Mouse (Mus musculus): ENCODE measurements around the gene Sh3rf3. TPM values are rescaled to one million over a fixed set of nuclear protein-coding genes. Genes with fewer than 3 reads are reported as not detected.
A peak's percentile ranks its signal among the peaks of the same experiment; 100 is the strongest.

Sh3rf3 gene
- 10 to 100 TPM; 38.6 to 41.5 TPM for total RNA-seq (2021)

- DNase-seq, result peak; percentile 47 to 50
Observed at GRCm38 (mm10) chr10:58813081-58813800, at the start of gene Sh3rf3. Gene Sh3rf3 (plus strand): TSS chr10:58813359.

DNA sequence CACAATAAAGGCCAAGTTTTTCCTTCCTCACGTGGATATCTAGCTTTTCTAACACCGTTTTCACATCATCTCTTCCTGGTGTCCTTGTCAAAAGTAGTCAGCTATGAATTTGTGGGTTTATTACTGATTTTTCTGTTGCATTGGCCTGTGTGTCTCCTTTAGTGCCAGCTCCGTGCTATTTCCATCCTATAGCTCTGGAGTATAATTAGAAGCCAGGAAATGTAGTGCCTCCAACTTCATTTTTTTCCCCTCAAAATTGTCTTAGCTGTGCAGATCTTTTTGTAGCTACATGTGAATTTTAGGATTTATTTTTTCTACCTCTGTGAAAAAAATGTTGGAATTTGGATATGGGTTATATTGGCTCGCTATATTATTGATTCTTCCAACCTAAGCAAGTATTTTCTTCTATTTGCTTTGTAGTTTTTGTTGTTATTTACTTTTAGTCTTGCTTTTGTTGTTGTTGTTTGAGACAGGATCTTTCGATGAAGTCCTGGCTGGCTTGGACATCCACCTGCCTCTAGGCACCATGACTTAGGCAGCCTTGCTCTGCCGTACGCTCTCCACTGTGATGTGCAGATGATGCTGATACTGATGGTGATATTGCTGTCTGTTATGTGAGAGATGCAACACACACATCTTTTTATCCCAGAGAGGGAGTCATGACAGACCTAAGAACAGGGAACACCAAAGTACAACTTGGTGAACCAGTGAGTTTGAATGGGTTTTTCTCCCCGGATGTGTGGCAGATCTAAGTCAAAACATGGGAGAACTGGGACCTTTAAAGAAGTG lies 24.5 kb upstream of the Sh3rf3 start:
- DNase-seq, result no peak

GRCm38 (mm10) chr10:58797555-58797954 lies 15.6 kb upstream of the Sh3rf3 start:
- no peak for DNase-seq

GRCm38 (mm10) chr10:58798156-58798555 lies 15.0 kb upstream of the Sh3rf3 start:
- no peak for DNase-seq

GRCm38 (mm10) chr10:58800996-58801433 lies 12.1 kb upstream of the Sh3rf3 start:
- DNase-seq, result peak in 1 of 2 experiments; percentile 11

DNA sequence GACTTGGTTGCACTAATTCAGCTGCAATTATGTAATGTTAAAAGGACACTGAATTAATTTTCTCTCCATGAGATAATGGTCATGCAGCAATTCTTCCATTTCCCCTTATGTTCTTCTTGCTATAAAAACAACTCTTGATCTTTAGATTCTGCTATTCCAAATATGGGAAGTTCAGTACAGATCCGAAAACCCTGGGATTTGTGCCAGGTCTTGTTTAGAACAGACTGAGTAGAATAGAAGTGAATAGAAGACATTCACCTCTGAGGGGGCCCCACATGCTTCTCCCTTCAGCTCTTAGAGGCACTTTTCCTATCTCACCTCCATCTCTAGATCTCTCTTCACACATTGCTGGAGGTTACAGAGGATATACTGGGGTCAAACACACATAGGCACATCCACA lies 10.8 kb upstream of the Sh3rf3 start:
- DNase-seq, result no peak

GRCm38 (mm10) chr10:58807956-58808355 lies 5.2 kb upstream of the Sh3rf3 start:
- DNase-seq, result no peak

DNA sequence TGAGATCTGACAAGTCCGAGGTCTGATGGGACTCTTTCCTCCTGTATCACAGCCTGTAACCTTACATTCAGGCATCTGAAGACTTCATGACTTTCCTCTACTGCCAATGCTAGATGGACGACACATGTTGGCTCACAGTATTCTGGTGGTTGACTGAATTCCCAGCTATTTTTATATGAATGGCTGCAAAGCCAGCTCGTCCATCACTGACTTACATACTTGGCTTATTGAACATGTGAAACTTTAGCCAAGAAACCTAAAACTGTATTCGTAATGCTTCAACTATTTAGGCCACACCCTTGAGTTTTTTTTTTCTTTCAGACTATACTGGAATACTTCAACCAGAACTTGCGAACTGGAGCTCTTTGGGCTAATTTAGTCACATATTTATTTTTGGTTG lies 3.0 kb upstream of the Sh3rf3 start:
- DNase-seq, result no peak

GRCm38 (mm10) chr10:58812210-58813080 lies 714 bp upstream of the Sh3rf3 start:
- DNase-seq, result peak; percentile 87 to 89

DNA sequence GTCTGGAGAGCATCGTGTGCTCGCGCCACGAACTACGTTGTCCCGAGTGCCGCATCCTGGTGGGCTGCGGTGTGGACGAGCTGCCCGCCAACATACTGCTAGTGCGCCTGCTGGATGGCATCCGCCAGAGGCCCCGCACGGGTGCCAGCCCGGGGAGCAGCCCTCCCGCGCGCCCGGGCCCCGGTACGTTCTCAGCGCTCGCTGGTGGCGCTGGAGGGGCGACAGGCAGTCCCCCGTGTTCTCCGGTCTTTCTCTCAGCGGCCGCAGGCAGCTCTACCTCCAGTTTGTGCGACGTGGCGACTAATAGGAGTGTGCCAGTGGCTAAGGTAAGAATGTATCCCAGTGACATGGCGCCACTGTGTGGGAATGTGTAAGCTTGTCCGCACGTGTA lies 637 bp downstream of the Sh3rf3 start:
- peak in 1 of 2 experiments; percentile 45 for DNase-seq

GRCm38 (mm10) chr10:58814486-58814885 lies 1.3 kb downstream of the Sh3rf3 start:
- no peak for DNase-seq

- no peak for DNase-seq
Observed at GRCm38 (mm10) chr10:58824016-58824568, 10.9 kb downstream of the Sh3rf3 start.

DNA sequence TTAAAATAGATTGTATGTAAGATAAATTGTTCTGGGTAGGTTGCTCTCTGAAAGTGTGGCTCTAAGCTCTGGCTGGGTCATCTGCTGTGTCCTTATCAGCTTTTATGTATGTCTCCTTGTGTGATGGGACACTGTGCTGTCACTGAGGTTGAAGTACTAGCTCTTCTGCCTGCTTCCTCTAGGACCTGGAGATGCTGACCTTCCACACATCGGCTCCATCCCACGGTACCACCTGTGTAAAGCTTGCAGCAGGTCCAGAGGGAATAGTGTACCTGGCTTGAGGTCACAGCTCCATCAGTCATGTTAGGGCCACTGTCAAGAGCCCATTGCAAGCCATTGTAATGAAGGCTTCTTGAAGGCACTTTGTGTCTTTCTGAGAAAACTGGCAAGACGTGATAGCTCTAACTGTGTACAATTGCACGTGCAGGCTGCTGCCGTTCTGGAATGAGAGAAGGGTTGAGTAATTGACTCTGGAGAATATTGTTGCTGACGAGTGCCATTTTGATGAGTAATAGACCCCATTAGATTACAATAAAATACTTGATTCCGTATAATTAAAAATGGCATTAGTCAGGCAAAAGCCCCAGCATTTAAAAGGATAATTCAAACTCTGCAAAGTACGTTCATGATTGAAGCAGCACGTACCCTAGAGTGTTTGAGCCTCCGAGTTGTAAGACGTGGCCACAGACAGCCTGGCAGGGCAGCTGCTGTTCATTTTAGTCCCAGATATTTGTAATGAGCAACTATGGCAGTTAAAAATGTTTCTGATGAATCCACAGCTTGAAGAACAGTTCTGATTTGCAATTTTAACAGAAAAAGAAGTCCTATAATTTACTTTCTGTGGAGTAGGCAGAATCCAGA lies 16.3 kb downstream of the Sh3rf3 start:
- no peak for DNase-seq

- no peak for DNase-seq
Observed at GRCm38 (mm10) chr10:58833146-58833545, 20.0 kb downstream of the Sh3rf3 start.

GRCm38 (mm10) chr10:58833741-58834178 lies 20.6 kb downstream of the Sh3rf3 start:
- DNase-seq, result no peak

GRCm38 (mm10) chr10:58836391-58836790 lies 23.2 kb downstream of the Sh3rf3 start:
- no peak for DNase-seq

- no peak for DNase-seq
Observed at GRCm38 (mm10) chr10:58837504-58837903, 24.3 kb downstream of the Sh3rf3 start.

- no peak for DNase-seq
Observed at GRCm38 (mm10) chr10:58841945-58842344, 28.8 kb downstream of the Sh3rf3 start.

DNA sequence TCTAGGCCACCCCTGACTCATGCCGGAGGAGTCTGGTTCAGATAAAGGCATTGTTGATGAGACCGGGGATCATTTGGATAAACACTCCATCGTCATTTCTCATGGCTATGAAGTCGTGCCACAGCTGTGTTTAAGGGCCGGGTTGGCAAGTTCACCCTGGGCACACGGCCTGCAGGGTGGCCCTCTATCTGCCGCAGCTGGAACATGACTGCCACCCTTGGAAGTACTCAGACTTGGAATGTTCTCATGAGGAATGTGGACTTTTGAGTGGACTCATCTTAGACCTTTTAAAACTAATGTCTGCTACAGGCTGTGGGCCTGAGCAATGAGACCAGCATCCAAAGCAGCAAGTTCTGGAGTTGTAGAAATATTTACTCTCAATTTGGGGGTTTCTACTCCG lies 29.9 kb downstream of the Sh3rf3 start:
- no peak for DNase-seq

DNA sequence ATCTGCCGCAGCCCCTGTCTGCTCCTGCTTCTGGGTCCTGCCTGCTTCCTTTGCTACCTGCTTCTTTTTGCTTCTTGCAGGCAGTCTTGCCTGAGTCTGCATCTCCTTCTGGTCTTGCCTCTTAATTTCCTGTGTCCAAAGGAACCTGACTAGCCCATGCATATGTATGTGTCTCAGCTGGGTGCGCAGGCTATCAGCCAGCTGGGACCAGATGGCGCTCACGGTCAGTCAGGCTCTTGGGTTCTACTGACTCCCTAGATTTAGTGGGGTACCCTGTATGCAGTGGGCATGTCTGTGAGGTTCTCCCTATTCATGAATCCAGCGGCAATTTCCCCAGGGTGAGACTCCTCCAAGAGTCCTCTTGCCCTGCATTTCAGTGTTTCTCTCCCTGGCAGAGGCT lies 35.0 kb downstream of the Sh3rf3 start:
- DNase-seq, result no peak

DNA sequence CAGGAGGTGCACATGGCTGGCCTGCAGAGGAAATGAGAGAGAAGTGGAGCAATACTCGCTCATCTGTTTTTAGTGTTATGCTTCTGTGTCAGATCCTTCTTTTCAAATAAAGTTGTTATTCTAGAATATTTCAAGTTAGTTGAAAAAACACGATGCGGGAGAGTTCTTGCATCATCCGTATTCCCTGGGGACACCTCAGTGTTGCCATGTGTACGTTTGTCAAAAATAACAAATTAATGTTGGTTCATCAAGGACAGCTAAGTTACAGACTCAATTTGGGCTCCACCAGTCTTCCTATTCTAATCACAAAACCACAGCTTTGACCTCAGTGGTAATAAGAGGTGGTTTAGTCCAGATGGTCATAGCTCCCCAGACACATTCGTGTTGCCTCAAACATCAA lies 35.4 kb downstream of the Sh3rf3 start:
- no peak for DNase-seq
